Mouse (Mus musculus) layer of hippocampus, adult 6 months (tissue): ENCODE data around the gene Dpp6. TPM values are rescaled to one million over a fixed set of nuclear protein-coding genes. Genes with fewer than 3 reads are reported as not detected.

Source experiments
- long read RNA-seq, 2 experiments: library from polyadenylated mRNA; unstranded; transcript quantifications; one replicate each; pipeline ENCODE4 v2.0.0; 2019 to 2020
- polyA plus RNA-seq: library from polyadenylated mRNA; unstranded; fragments of <200 nt; fragmentation: Nextera tagmentation; gene quantifications from 2 replicates; pipeline ENCODE4 v1.2.3, GENCODE M21; 2021

The Dpp6 gene
- polyA plus RNA-seq = 44.5 and 47.7 TPM in 2 replicates
- long read RNA-seq, experiment 1, full-length matches to known transcripts = 44 of 101 reads
- long read RNA-seq, experiment 1, partial matches to known transcripts = 44 of 101 reads
- long read RNA-seq, experiment 1, other reads (novel, unspliced or antisense) = 13 of 101 reads
- long read RNA-seq, experiment 2, full-length matches to known transcripts = 261 of 395 reads
- long read RNA-seq, experiment 2, partial matches to known transcripts = 93 of 395 reads
- long read RNA-seq, experiment 2, other reads (novel, unspliced or antisense) = 41 of 395 reads

DNA sequence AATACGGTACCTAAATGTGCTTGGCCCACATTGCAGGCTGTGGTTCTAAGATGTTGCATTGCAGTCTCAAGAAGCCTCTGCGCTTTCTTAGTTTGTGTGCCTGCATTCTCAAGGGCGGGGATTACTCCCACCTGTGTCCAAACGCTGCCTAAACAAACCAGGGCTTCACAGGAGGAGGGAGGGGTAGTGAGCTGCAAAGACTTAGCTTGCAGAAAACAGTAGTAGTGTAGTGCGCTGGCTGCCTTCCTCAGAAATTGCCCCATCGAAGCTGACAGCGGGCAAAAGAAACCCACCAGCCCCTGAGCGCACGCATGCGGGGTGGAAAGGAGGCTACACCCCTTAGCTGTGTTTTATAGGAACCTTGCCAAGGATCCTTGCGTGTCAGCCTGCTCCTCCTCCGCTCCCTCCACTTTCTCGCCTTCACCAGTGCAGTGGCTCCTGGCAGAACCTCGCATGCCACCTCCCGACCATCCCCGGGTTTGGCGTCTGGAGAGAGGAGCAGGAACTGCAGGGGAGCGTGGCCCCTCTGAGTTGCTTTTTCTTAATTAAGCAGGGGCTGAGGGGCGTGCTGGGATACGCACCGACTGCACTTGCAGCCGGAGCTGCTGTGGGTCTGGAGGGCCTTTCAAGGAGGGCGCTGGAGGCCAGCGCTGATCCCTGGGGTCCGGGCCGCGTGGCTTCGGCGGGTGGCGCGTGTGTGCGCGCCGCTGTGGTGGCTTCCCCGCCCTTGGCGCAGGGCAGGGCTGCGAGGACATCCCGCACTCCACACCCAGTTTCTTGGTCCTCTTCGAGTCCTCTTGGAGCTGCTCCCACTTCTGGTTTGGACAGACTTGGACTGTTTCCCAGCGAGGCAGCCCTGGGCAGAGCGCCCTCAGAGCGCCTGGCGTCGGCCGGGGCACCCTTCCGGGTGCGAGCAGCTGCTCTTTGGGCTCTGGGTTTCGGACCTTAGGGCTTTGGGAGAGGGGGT lies at the start of gene Dpp6:
Dpp6 (plus strand) TSS at position 229 of the 967 bp plus-strand sequence.

DNA sequence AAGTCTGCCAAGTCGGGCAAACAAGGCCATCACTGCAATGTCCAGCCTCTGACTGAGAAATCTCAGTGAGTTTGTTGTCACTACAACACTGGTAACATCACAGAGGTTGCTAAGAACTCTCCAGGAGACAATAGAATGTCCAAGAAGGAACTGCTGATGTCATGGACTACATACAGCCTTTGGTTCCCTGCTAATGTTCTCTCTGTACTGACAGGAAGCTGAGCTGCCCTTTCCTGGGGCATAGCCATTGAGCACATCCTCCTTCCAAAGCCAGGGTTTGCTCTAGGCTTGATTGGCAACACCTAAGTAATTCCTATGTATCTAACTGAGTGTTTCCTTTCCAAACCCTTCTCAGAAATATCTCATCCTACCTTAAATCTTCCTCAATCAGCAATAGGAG lies 684.3 kb downstream of the Dpp6 start, which contains the start of gene Speer4b:
Speer4b (minus strand) TSS at position 101 of the 400 bp plus-strand sequence.

